Mouse (Mus musculus) cerebellum, postnatal 10 days (tissue): ENCODE data around the gene Tsc22d4.
A peak's percentile ranks its signal among the peaks of the same experiment; 100 is the strongest.

Source experiments
- DNase-seq, 2 experiments: peaks; one replicate each; pipeline ENCODE4 v3.0.0; 2021; ENCODE audit warnings: mixed read lengths in 2 of 2

The Tsc22d4 gene

GRCm38 (mm10) chr5:137768475-137768874, 22.9 kb downstream of the Tsc22d4 start:
- DNase-seq: no peak

GRCm38 (mm10) chr5:137770709-137771108, 25.2 kb downstream of the Tsc22d4 start:
- peak; percentile 55 to 67 for DNase-seq

- DNase-seq: no peak
These were observed 27.2 kb downstream of the Tsc22d4 start for GRCm38 (mm10) chr5:137772755-137773154.

- no peak for DNase-seq
These were observed 30.2 kb downstream of the Tsc22d4 start for GRCm38 (mm10) chr5:137775587-137776290.

GRCm38 (mm10) chr5:137776408-137776918, 30.9 kb downstream of the Tsc22d4 start:
- peak; percentile 40 to 41 for DNase-seq

GRCm38 (mm10) chr5:137777267-137777845, 31.8 kb downstream of the Tsc22d4 start:
- no peak for DNase-seq

GRCm38 (mm10) chr5:137778635-137779034, 33.1 kb downstream of the Tsc22d4 start, which contains the start of gene Ppp1r35:
Ppp1r35 (plus strand) TSS chr5:137778849.
- peak; percentile 98 for DNase-seq

GRCm38 (mm10) chr5:137779053-137779933, 33.8 kb downstream of the Tsc22d4 start:
- DNase-seq: peak; percentile 58 to 64

- peak in 1 of 2 experiments; percentile 20 for DNase-seq
These were observed 36.1 kb downstream of the Tsc22d4 start for GRCm38 (mm10) chr5:137781661-137782060.

GRCm38 (mm10) chr5:137782776-137783522, 37.4 kb downstream of the Tsc22d4 start:
- no peak for DNase-seq

GRCm38 (mm10) chr5:137783901-137784540, 38.5 kb downstream of the Tsc22d4 start:
- DNase-seq: no peak

- DNase-seq: peak; percentile 25 to 36
These were observed 39.0 kb downstream of the Tsc22d4 start for GRCm38 (mm10) chr5:137784546-137784945.

GRCm38 (mm10) chr5:137785164-137786031, 39.9 kb downstream of the Tsc22d4 start:
- DNase-seq: peak in 1 of 2 experiments; percentile 74

- peak; percentile 100 for DNase-seq
These were observed 40.8 kb downstream of the Tsc22d4 start for GRCm38 (mm10) chr5:137786109-137786942.

GRCm38 (mm10) chr5:137787151-137787928, 41.8 kb downstream of the Tsc22d4 start, which contains the start of the genes Mepce and Zcwpw1:
Mepce (minus strand) TSS chr5:137787655.
Zcwpw1 (plus strand) TSS chr5:137787798.
- DNase-seq: peak; percentile 98

- peak; percentile 44 to 48 for DNase-seq
These were observed 42.6 kb downstream of the Tsc22d4 start for GRCm38 (mm10) chr5:137788171-137788570.

GRCm38 (mm10) chr5:137788946-137789531, 43.5 kb downstream of the Tsc22d4 start:
- no peak for DNase-seq

- DNase-seq: no peak
These were observed 46.0 kb downstream of the Tsc22d4 start for GRCm38 (mm10) chr5:137791553-137791952.
